Mouse (Mus musculus): Measurements from ENCODE around the gene Sbf1.

Sbf1 gene

GRCm38 (mm10) chr15:89282546-89282945 is 32.6 kb downstream of the Sbf1 start:
- DNase-seq (ENCODE audit: low read depth, low spot score): no peak
- Histone ChIP-seq H3K36me3 (ENCODE audit: control insufficient read depth, insufficient read depth, low read length, poor library complexity, severe bottlenecking) (peaks cover 5% of the 10 kb centered on the region; the same call in 1 of the 2 replicates), H3K27me3 (ENCODE audit: control insufficient read depth, insufficient read depth, low read length, poor library complexity, severe bottlenecking) (no peaks in the 10 kb centered on the region)

GRCm38 (mm10) chr15:89277366-89277765 is 37.7 kb downstream of the Sbf1 start:
- Histone ChIP-seq H3K36me3 (ENCODE audit: control insufficient read depth, insufficient read depth, low read length, poor library complexity, severe bottlenecking) (peaks cover 3% of the 10 kb centered on the region; the same call in 1 of the 2 replicates), H3K27me3 (ENCODE audit: control insufficient read depth, insufficient read depth, low read length, poor library complexity, severe bottlenecking) (no peaks in the 10 kb centered on the region)
- DNase-seq (ENCODE audit: low read depth, low spot score): no peak

GRCm38 (mm10) chr15:89275497-89275896 is 39.6 kb downstream of the Sbf1 start:
- H3K36me3 ChIP-seq (ENCODE audit: control insufficient read depth, insufficient read depth, low read length, poor library complexity, severe bottlenecking): peaks cover 2% of the 10 kb centered on the region; the same call in 1 of the 2 replicates
- H3K27me3 ChIP-seq (ENCODE audit: control insufficient read depth, insufficient read depth, low read length, poor library complexity, severe bottlenecking): no peaks in the 10 kb centered on the region
- no peak for DNase-seq (ENCODE audit: low read depth, low spot score)

- DNase-seq (ENCODE audit: low read depth, low spot score): no peak
- H3K36me3 ChIP-seq (ENCODE audit: control insufficient read depth, insufficient read depth, low read length, poor library complexity, severe bottlenecking): peaks cover 6% of the 10 kb centered on the region
- H3K27me3 ChIP-seq (ENCODE audit: control insufficient read depth, insufficient read depth, low read length, poor library complexity, severe bottlenecking): no peaks in the 10 kb centered on the region
Measured at GRCm38 (mm10) chr15:89264485-89264884, 50.6 kb downstream of the Sbf1 start.

- no peak for DNase-seq (ENCODE audit: low read depth, low spot score)
- Histone ChIP-seq H3K27me3 (ENCODE audit: control insufficient read depth, insufficient read depth, low read length, poor library complexity, severe bottlenecking) (no peaks in the 10 kb centered on the region), H3K36me3 (ENCODE audit: control insufficient read depth, insufficient read depth, low read length, poor library complexity, severe bottlenecking) (peaks cover 5% of the 10 kb centered on the region)
Measured at GRCm38 (mm10) chr15:89258997-89259396, 56.1 kb downstream of the Sbf1 start.

GRCm38 (mm10) chr15:89255330-89255729 is 59.8 kb downstream of the Sbf1 start:
- no peaks in the 10 kb centered on the region for H3K27me3 ChIP-seq (ENCODE audit: control insufficient read depth, insufficient read depth, low read length, poor library complexity, severe bottlenecking)
- no peak for DNase-seq (ENCODE audit: low read depth, low spot score)

GRCm38 (mm10) chr15:89249063-89249462 is 66.0 kb downstream of the Sbf1 start:
- Histone ChIP-seq H3K27me3 (ENCODE audit: control insufficient read depth, insufficient read depth, low read length, poor library complexity, severe bottlenecking) (no peaks in the 10 kb centered on the region), H3K36me3 (ENCODE audit: control insufficient read depth, insufficient read depth, low read length, poor library complexity, severe bottlenecking) (peaks cover 2% of the 10 kb centered on the region; the same call in 1 of the 2 replicates)
- DNase-seq (ENCODE audit: low read depth, low spot score): no peak

More at GRCm38 (mm10) chr15:89255330-89255729, 59.8 kb downstream of the Sbf1 start:
- peaks cover 1% of the 10 kb centered on the region; the same call in 1 of the 2 replicates for H3K36me3 ChIP-seq (ENCODE audit: control insufficient read depth, insufficient read depth, low read length, poor library complexity, severe bottlenecking)

- peak; percentile 48 for DNase-seq (ENCODE audit: low read depth, low spot score)
- peaks cover 4% of the 10 kb centered on the region; the same call in 1 of the 2 replicates for H3K36me3 ChIP-seq (ENCODE audit: control insufficient read depth, insufficient read depth, low read length, poor library complexity, severe bottlenecking)
Measured at GRCm38 (mm10) chr15:89241025-89241424, 74.1 kb downstream of the Sbf1 start.

GRCm38 (mm10) chr15:89239751-89240392 is 75.2 kb downstream of the Sbf1 start:
- Histone ChIP-seq H3K36me3 (ENCODE audit: control insufficient read depth, insufficient read depth, low read length, poor library complexity, severe bottlenecking) (0 out of 2 replicates have a peak, but pooled peaks cover 1% of the 10 kb centered on the region), H3K27me3 (ENCODE audit: control insufficient read depth, insufficient read depth, low read length, poor library complexity, severe bottlenecking) (no peaks in the 10 kb centered on the region)
- no peak for DNase-seq (ENCODE audit: low read depth, low spot score)

More at GRCm38 (mm10) chr15:89241025-89241424, 74.1 kb downstream of the Sbf1 start:
- no peaks in the 10 kb centered on the region for H3K27me3 ChIP-seq (ENCODE audit: control insufficient read depth, insufficient read depth, low read length, poor library complexity, severe bottlenecking)
